Comparison of ENCODE assay signal across 28 mouse cellular contexts in the genomic region with DNA sequence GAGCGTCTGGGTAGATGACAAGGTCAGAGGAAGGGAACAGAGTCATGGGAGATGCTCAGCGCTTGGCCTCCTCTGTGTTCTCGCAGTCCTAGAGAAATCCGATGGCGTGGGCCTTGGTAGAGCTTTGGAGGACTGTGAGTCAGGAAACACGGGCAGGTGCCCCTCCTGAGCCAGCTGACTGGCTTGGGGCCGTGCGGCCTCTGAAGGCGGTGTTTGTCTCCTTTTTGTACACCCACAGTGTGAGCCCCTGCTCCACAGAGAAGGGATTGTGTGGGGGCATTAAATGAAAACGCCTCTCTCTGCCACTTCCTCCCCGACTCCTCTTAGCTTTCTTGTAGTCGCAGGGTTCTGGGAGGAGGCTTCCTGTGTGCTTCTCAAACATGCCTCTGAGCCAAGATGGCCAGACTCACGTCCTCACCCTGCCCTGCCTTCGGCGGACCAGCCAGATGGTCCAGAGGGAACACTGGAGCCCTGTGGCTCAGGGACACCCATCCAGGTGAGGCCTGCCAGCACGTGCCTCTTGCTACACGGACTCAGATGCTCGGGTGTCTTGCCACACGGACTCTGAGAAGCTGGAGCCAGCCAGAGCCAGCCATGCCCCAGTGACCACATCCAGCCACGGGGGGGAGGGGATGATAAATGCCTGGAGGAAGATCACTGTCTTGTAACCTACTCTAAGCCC. TPM values are rescaled to one million over a fixed set of nuclear protein-coding genes. Genes with fewer than 3 reads are reported as not detected.
DNase-seq lines count a peak whose midpoint lies in the region; ATAC-seq and TF ChIP-seq lines count a peak whose summit lies in the region.
"Had no signal": no experiment of that assay in that cellular context is flagged by ENCODE, and none has a peak within 500 bp of the region (broad histone marks: within the 10 kb centered on the region; RNA-seq: fewer than 3 reads in every experiment).

No protein-coding gene starts in this region.

- peaks cover 64% of the 10 kb centered on the region for H3K36me3 ChIP-seq in forebrain, postnatal 0 days (ENCODE audit: insufficient read depth)
- no peaks in the 10 kb centered on the region; the same call in 1 of the 2 replicates for H3K36me3 ChIP-seq in forebrain, embryonic 11.5 days (ENCODE audit: control insufficient read depth, insufficient read depth, low read length)
- no peaks in the 10 kb centered on the region for H3K36me3 ChIP-seq in kidney, embryonic 16.5 days (ENCODE audit: insufficient read depth, low read length)
- H3K36me3 ChIP-seq in E14TG2a.4 (ENCODE audit: insufficient read depth, low read length) = no peaks in the 10 kb centered on the region
- H3K36me3 ChIP-seq: heart, embryonic 12.5 days; limb, embryonic 15.5 days; lung, embryonic 15.5 days; stomach, embryonic 15.5 days had no signal

- no peaks in the 10 kb centered on the region for H3K27me3 ChIP-seq in forebrain, postnatal 0 days (ENCODE audit: insufficient read depth, low read length)
- H3K27me3 ChIP-seq in forebrain, embryonic 11.5 days (ENCODE audit: control insufficient read depth, insufficient read depth, low read length) = no peaks in the 10 kb centered on the region
- H3K27me3 ChIP-seq in kidney, embryonic 16.5 days (ENCODE audit: insufficient read depth, low read length) = no peaks in the 10 kb centered on the region
- H3K27me3 ChIP-seq in E14TG2a.4 (ENCODE audit: insufficient read depth, low read length) = 0 out of 2 replicates have a peak, but pooled peaks cover 7% of the 10 kb centered on the region
- H3K27me3 ChIP-seq: CH12.LX; heart, embryonic 12.5 days; hindbrain, embryonic 15.5 days; limb, embryonic 15.5 days; lung, embryonic 15.5 days; midbrain, embryonic 15.5 days; stomach, embryonic 15.5 days had no signal

- no peaks in the 10 kb centered on the region for H3K4me1 ChIP-seq in forebrain, postnatal 0 days (ENCODE audit: insufficient read depth)
- no peaks in the 10 kb centered on the region for H3K4me1 ChIP-seq in forebrain, embryonic 11.5 days (replicated peaks; ENCODE audit: control insufficient read depth, insufficient read depth, low read length)
- H3K4me1 ChIP-seq in kidney, embryonic 16.5 days (ENCODE audit: insufficient read depth, low read length) = peaks cover 6% of the 10 kb centered on the region
- peaks cover 42% of the 10 kb centered on the region for H3K4me1 ChIP-seq in E14TG2a.4 (replicated peaks; ENCODE audit: low read depth, low read length)
- H3K4me1 ChIP-seq: heart, embryonic 12.5 days; lung, embryonic 15.5 days; stomach, embryonic 15.5 days had no signal

- no peak overlapping the region for H3K27ac ChIP-seq in forebrain, postnatal 0 days (ENCODE audit: low read depth, low read length)
- H3K27ac ChIP-seq in forebrain, embryonic 11.5 days (ENCODE audit: low read depth, low read length) = no peak overlapping the region
- no peak overlapping the region for H3K27ac ChIP-seq in kidney, embryonic 16.5 days (ENCODE audit: low read length)
- H3K27ac ChIP-seq: forebrain, embryonic 10.5 days; hindbrain, embryonic 15.5 days; limb, embryonic 15.5 days; liver, embryonic 14.5 days; lung, embryonic 15.5 days; midbrain, embryonic 15.5 days; stomach, embryonic 15.5 days had no signal

- no peak for TF ChIP-seq CTCF in forebrain, postnatal 0 days (IDR thresholded peaks at IDR 0.05; ENCODE audit: low read depth)
- TF ChIP-seq CTCF in E14TG2a.4 (conservative IDR thresholded peaks at IDR 0.05; ENCODE audit: low read length) = no peak

- no peak overlapping the region for H3K9ac ChIP-seq in forebrain, postnatal 0 days
- H3K9ac ChIP-seq in forebrain, embryonic 11.5 days (ENCODE audit: low read length) = no peak overlapping the region
- no peak overlapping the region for H3K9ac ChIP-seq in kidney, embryonic 16.5 days (replicated peaks; ENCODE audit: low read length)
- H3K9ac ChIP-seq: heart, embryonic 12.5 days; hindbrain, embryonic 15.5 days; limb, embryonic 15.5 days; liver, embryonic 14.5 days; lung, embryonic 15.5 days; midbrain, embryonic 15.5 days; stomach, embryonic 15.5 days had no signal

- ATAC-seq in forebrain, postnatal 0 days = peak; percentile 50
- ATAC-seq in forebrain, embryonic 11.5 days (replicated peaks; ENCODE audit: low FRiP score) = no peak
- ATAC-seq in kidney, embryonic 16.5 days (ENCODE audit: low FRiP score, low TSS enrichment) = peak; percentile 44
- ATAC-seq: intestine, embryonic 16.5 days; midbrain, embryonic 15.5 days had no signal

- 83% methylated on average over 20 of the region's 20 CpGs for WGBS in forebrain, postnatal 0 days
- 80% methylated on average over 20 of the region's 20 CpGs for WGBS in forebrain, embryonic 11.5 days
- 64% methylated on average over 20 of the region's 20 CpGs for WGBS in kidney, embryonic 16.5 days

- no peak overlapping the region for H3K4me3 ChIP-seq in forebrain, postnatal 0 days (ENCODE audit: low read depth, low read length)
- no peak overlapping the region for H3K4me3 ChIP-seq in forebrain, embryonic 11.5 days (ENCODE audit: low read depth, low read length)
- H3K4me3 ChIP-seq in kidney, embryonic 16.5 days (ENCODE audit: low read length) = no peak overlapping the region
- peak overlapping the region; percentile 57 for H3K4me3 ChIP-seq in E14TG2a.4 (replicated peaks; ENCODE audit: low read length)
- H3K4me3 ChIP-seq: forebrain, embryonic 10.5 days; heart, embryonic 12.5 days; hindbrain, embryonic 15.5 days; limb, embryonic 15.5 days; lung, embryonic 15.5 days; midbrain, embryonic 15.5 days; myocyte; stomach, embryonic 15.5 days had no signal

- H3K4me2 ChIP-seq in forebrain, postnatal 0 days (ENCODE audit: low read depth) = no peak overlapping the region
- no peak overlapping the region for H3K4me2 ChIP-seq in forebrain, embryonic 11.5 days (ENCODE audit: low read depth, low read length, severe bottlenecking)
- no peak overlapping the region for H3K4me2 ChIP-seq in kidney, embryonic 16.5 days (replicated peaks; ENCODE audit: low read depth, low read length)
- H3K4me2 ChIP-seq: heart, embryonic 12.5 days; hindbrain, embryonic 15.5 days; limb, embryonic 15.5 days; lung, embryonic 15.5 days; midbrain, embryonic 15.5 days; stomach, embryonic 15.5 days had no signal

- H3K9me3 ChIP-seq in forebrain, postnatal 0 days (ENCODE audit: low read length) = no peaks in the 10 kb centered on the region
- no peaks in the 10 kb centered on the region for H3K9me3 ChIP-seq in forebrain, embryonic 11.5 days (ENCODE audit: control insufficient read depth, low read length)
- no peaks in the 10 kb centered on the region for H3K9me3 ChIP-seq in kidney, embryonic 16.5 days (ENCODE audit: low read length)
- H3K9me3 ChIP-seq in E14TG2a.4 (ENCODE audit: low read length) = no peaks in the 10 kb centered on the region
- H3K9me3 ChIP-seq: forebrain, embryonic 10.5 days; heart, embryonic 12.5 days; hindbrain, embryonic 15.5 days; limb, embryonic 15.5 days; lung, embryonic 15.5 days; midbrain, embryonic 15.5 days; stomach, embryonic 15.5 days had no signal

- no peak for DNase-seq in forebrain, postnatal 0 days
- no peak for DNase-seq in forebrain, embryonic 11.5 days (ENCODE audit: low spot score)
- DNase-seq in kidney, adult 9 months = no peak
- DNase-seq in ZHBTc4 (ENCODE audit: low read depth, low spot score) = peak; percentile 25
- no peak for DNase-seq in lung, adult 18-20 months
- no peak for DNase-seq in gastrocnemius, adult 8-10 months (ENCODE audit: low spot score in 2 of 2)
- DNase-seq: cerebellum, adult 11 months; gastrocnemius, postnatal 10 days; heart, postnatal 10 days; kidney, postnatal 25 days; lung, postnatal 36 days; thymus, postnatal 36 days had no signal

RNA-seq across cellular contexts. Expression of gene Cacng1, which starts 22.2 kb away (rescaled TPM):
- total RNA-seq in forebrain, postnatal 0 days (2014; rRNA removed) = 1.4 and 2.1 TPM in 2 replicates
- 1.1 and 1.3 TPM in 2 replicates for polyA plus RNA-seq in forebrain, postnatal 0 days (2015; fragmentation: Nextera tagmentation; extraction: Ambion mirVana)
- 0.21 TPM in 1 of 2 replicates, not detected in the other for polyA plus RNA-seq in forebrain, embryonic 11.5 days (2014; fragmentation: Nextera tagmentation; extraction: Ambion mirVana)
- polyA plus RNA-seq in kidney, embryonic 16.5 days (2015; fragmentation: Nextera tagmentation; extraction: Ambion mirVana) = 0.95 and 1.3 TPM in 2 replicates
- total RNA-seq in gastrocnemius, adult 8-10 months (2022) = 100 to 1,000 TPM; 352 to 401 (median 391) TPM
- total RNA-seq: CH12.LX; granulocyte monocyte progenitor cell, adult 5-6 weeks; heart, postnatal 10 days; left cerebral cortex, postnatal 36 days had no signal
- polyA plus RNA-seq: embryonic facial prominence, embryonic 11.5 days; forebrain, embryonic 10.5 days; heart, embryonic 12.5 days; intestine, embryonic 16.5 days; liver, embryonic 14.5 days; lung, embryonic 15.5 days had no signal

RNA-seq across cellular contexts. Expression of gene Cacng4, which starts 55.8 kb away (rescaled TPM):
- total RNA-seq in forebrain, postnatal 0 days (2014; rRNA removed) = 80.9 and 91.7 TPM in 2 replicates
- polyA plus RNA-seq in forebrain, postnatal 0 days (2015; fragmentation: Nextera tagmentation; extraction: Ambion mirVana) = 44.6 and 57.7 TPM in 2 replicates
- 19.1 and 25.1 TPM in 2 replicates for polyA plus RNA-seq in forebrain, embryonic 11.5 days (2014; fragmentation: Nextera tagmentation; extraction: Ambion mirVana)
- 2.3 and 2.5 TPM in 2 replicates for polyA plus RNA-seq in kidney, embryonic 16.5 days (2015; fragmentation: Nextera tagmentation; extraction: Ambion mirVana)
- total RNA-seq in gastrocnemius, adult 8-10 months (2022) = not detected
- total RNA-seq: CH12.LX; granulocyte monocyte progenitor cell, adult 5-6 weeks had no signal
